Mouse (Mus musculus) C2C12 (cell line): ENCODE measurements around the gene Fastkd3.

Source experiments
- CTCF ChIP-seq: IDR thresholded peaks from one replicate; pipeline ENCODE4 v1.5.1; 2011; ENCODE audit not compliant: control insufficient read depth, insufficient read depth, insufficient read length
- MAX ChIP-seq: IDR thresholded peaks from one replicate; pipeline ENCODE4 v1.6.1; 2011; ENCODE audit warnings: mild to moderate bottlenecking, control low read depth

DNA sequence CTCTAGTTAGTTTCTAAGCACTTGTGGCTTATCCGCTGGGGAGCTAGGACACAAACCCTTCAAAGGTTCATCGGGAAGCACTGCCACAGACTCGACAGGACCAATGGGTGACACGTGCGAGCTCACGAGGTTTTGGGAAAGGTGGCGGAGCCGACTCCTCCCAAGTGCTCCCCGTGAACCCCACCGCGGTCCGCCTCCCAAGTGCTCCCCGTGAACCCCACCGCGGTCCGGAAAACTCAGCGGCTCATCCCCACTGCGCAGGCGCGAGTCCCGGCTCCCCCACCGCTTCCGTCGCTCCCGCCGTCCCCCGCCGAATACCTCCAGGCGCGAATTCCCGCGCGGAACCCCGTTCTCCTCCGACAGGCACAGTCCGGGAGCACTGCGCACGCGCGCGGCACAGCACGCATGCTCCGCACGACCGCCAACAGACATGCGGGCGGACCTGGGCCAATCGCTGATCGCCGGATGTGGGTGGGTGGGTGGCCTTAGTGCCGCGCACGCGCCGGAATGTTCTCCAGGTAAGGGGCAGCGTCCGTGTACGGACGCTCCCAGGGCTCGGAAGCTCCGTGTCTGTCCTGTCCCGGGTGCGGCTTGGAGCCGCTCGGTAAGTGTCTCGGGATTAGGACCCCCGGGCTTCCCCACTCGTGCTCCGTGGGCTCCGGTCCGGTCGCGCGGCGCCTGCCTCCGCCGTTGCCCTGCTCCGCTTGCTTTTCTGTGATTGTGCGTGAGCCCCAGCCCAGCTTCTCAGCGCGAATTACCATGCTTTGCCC is at the start of gene Fastkd3, which contains the start of gene Mtrr:
- TF ChIP-seq CTCF (no peak), MAX (peak; percentile 70)
